Mouse (Mus musculus) limb, embryonic 13.5 days (tissue): ENCODE data around the gene Heatr9. TPM values are rescaled to one million over a fixed set of nuclear protein-coding genes. Genes with fewer than 3 reads are reported as not detected.

Experiments
- ATAC-seq: fragments of 200-750 bp; cut with Nextera tagmentation; 2 replicates; pipeline ENCODE4 v1.8.0; 2017; ENCODE audit warnings: low read depth, moderate number of reproducible peaks, moderate TSS enrichment; ENCODE audit not compliant: low FRiP score
- H3K27ac ChIP-seq: fragments of 300-500 bp; sonication (generic); 2 replicates; pipeline ENCODE4 v1.5.1; 2015; ENCODE audit warnings: inconsistent platforms, mild to moderate bottlenecking, moderate library complexity
- H3K27me3 ChIP-seq: fragments of 300-500 bp; sonication (generic); 2 replicates; pipeline ENCODE4 v1.6.1; 2015; ENCODE audit warnings: mild to moderate bottlenecking, inconsistent platforms
- H3K36me3 ChIP-seq: fragments of 300-500 bp; sonication (generic); 2 replicates; pipeline ENCODE4 v1.6.1; 2015; ENCODE audit warnings: inconsistent platforms, mild to moderate bottlenecking, moderate library complexity
- H3K4me1 ChIP-seq: fragments of 300-500 bp; sonication (generic); 2 replicates; pipeline ENCODE4 v1.6.1; 2015; ENCODE audit warnings: inconsistent platforms
- H3K4me2 ChIP-seq: fragments of 300-500 bp; sonication (generic); replicated peaks from 2 replicates; pipeline ENCODE4 v1.6.1; 2015; ENCODE audit warnings: inconsistent platforms, mild to moderate bottlenecking, moderate library complexity
- H3K4me3 ChIP-seq: fragments of 300-500 bp; sonication (generic); 2 replicates; pipeline ENCODE4 v1.5.1; 2015; ENCODE audit warnings: moderate library complexity, mild to moderate bottlenecking, inconsistent platforms
- H3K9ac ChIP-seq: fragments of 300-500 bp; sonication (generic); 2 replicates; pipeline ENCODE4 v1.6.1; 2015; ENCODE audit warnings: mild to moderate bottlenecking, inconsistent platforms
- H3K9me3 ChIP-seq: fragments of 300-500 bp; sonication (generic); 2 replicates; pipeline ENCODE4 v1.6.1; 2016; ENCODE audit warnings: inconsistent platforms
- WGBS: fragments of 180-500 bp; shearing (Covaris S2); methylation state at CpG from one replicate; pipeline ENCODE4 v1.1.7; 2015; 5-methylcytosine and 5-hydroxymethylcytosine counted together
- polyA plus RNA-seq: library from polyadenylated mRNA; unstranded; fragments of >200 nt; fragmentation: Nextera tagmentation; extraction: Ambion mirVana; gene quantifications from 2 replicates; pipeline ENCODE4 v1.2.1, GENCODE M21; 2015

Heatr9 gene
- polyA plus RNA-seq, 1 experiment from 2014 or later: not detected

GRCm38 (mm10) chr11:83518371-83518770 is 3.6 kb downstream of the Heatr9 start:
- no peaks in the 10 kb centered on the region for H3K27me3 ChIP-seq
- no peak for ATAC-seq
- H3K27ac ChIP-seq: no peak overlapping the region
- H3K36me3 ChIP-seq: peaks cover 12% of the 10 kb centered on the region
- no peaks in the 10 kb centered on the region for H3K4me1 ChIP-seq
- no peak overlapping the region for H3K4me2 ChIP-seq
- H3K9ac ChIP-seq: no peak overlapping the region
- WGBS: 64% methylated on average over 5 of the region's 6 CpGs
- H3K4me3 ChIP-seq: no peak overlapping the region
- H3K9me3 ChIP-seq: no peaks in the 10 kb centered on the region

GRCm38 (mm10) chr11:83517153-83517552 is 4.8 kb downstream of the Heatr9 start:
- no peak for ATAC-seq
- H3K27me3 ChIP-seq: no peaks in the 10 kb centered on the region

GRCm38 (mm10) chr11:83509521-83509920 is 12.5 kb downstream of the Heatr9 start:
- no peaks in the 10 kb centered on the region for H3K27me3 ChIP-seq
- no peaks in the 10 kb centered on the region for H3K9me3 ChIP-seq
- no peak for ATAC-seq
- H3K27ac ChIP-seq: no peak overlapping the region
- H3K4me1 ChIP-seq: no peaks in the 10 kb centered on the region
- H3K36me3 ChIP-seq: peaks cover 36% of the 10 kb centered on the region
- no peak overlapping the region for H3K4me3 ChIP-seq
- no peak overlapping the region for H3K9ac ChIP-seq
- no peak overlapping the region for H3K4me2 ChIP-seq

More at GRCm38 (mm10) chr11:83517153-83517552, 4.8 kb downstream of the Heatr9 start:
- H3K27ac ChIP-seq: no peak overlapping the region
- no peak overlapping the region for H3K9ac ChIP-seq
- no peak overlapping the region for H3K4me2 ChIP-seq
- no peaks in the 10 kb centered on the region for H3K9me3 ChIP-seq
- peaks cover 11% of the 10 kb centered on the region for H3K36me3 ChIP-seq
- no peaks in the 10 kb centered on the region for H3K4me1 ChIP-seq
- no peak overlapping the region for H3K4me3 ChIP-seq

GRCm38 (mm10) chr11:83504308-83504707 is 17.7 kb downstream of the Heatr9 start:
- Histone ChIP-seq H3K9me3 (no peaks in the 10 kb centered on the region), H3K36me3 (peaks cover 65% of the 10 kb centered on the region), H3K27ac (no peak overlapping the region), H3K4me3 (no peak overlapping the region), H3K4me1 (no peaks in the 10 kb centered on the region), H3K27me3 (no peaks in the 10 kb centered on the region), H3K4me2 (no peak overlapping the region), H3K9ac (no peak overlapping the region)
- no peak for ATAC-seq
- 90% methylated on average over 5 of the region's 5 CpGs for WGBS

- Histone ChIP-seq H3K27ac (no peak overlapping the region), H3K4me3 (no peak overlapping the region), H3K36me3 (peaks cover 32% of the 10 kb centered on the region), H3K27me3 (no peaks in the 10 kb centered on the region), H3K9ac (no peak overlapping the region), H3K4me2 (no peak overlapping the region), H3K9me3 (no peaks in the 10 kb centered on the region), H3K4me1 (no peaks in the 10 kb centered on the region)
- WGBS: 93% methylated on average over 2 of the region's 2 CpGs
- ATAC-seq: no peak
Measured at GRCm38 (mm10) chr11:83495571-83495970, 26.4 kb downstream of the Heatr9 start.

GRCm38 (mm10) chr11:83491488-83491887 is 30.5 kb downstream of the Heatr9 start:
- Histone ChIP-seq H3K9ac (no peak overlapping the region), H3K27ac (no peak overlapping the region), H3K4me3 (no peak overlapping the region), H3K9me3 (no peaks in the 10 kb centered on the region), H3K36me3 (peaks cover 40% of the 10 kb centered on the region), H3K4me1 (no peaks in the 10 kb centered on the region), H3K27me3 (no peaks in the 10 kb centered on the region), H3K4me2 (no peak overlapping the region)
- 88% methylated on average over 4 of the region's 4 CpGs for WGBS
- ATAC-seq: no peak

GRCm38 (mm10) chr11:83473235-83474016 is 48.5 kb downstream of the Heatr9 start:
- ATAC-seq: peak; percentile 85
- WGBS: under 1% methylated on average over 36 of the region's 52 CpGs
- Histone ChIP-seq H3K9me3 (no peaks in the 10 kb centered on the region), H3K27ac (peak overlapping the region; percentile 98), H3K4me1 (peaks cover 19% of the 10 kb centered on the region), H3K4me2 (peak overlapping the region; percentile 82), H3K36me3 (peaks cover 14% of the 10 kb centered on the region), H3K9ac (peak overlapping the region; percentile 92), H3K27me3 (no peaks in the 10 kb centered on the region), H3K4me3 (peak overlapping the region; percentile 85)

GRCm38 (mm10) chr11:83472324-83473234 is 49.4 kb downstream of the Heatr9 start, which contains the start of gene Taf15:
Taf15 (plus strand) TSS chr11:83473086.
- peak within 1 kb of the TSS; percentile 82 for H3K4me2 ChIP-seq
- peak; percentile 99 for ATAC-seq
- H3K36me3 ChIP-seq: peaks cover 10% of the 10 kb centered on the region
- peak within 1 kb of the TSS; percentile 92 for H3K9ac ChIP-seq
- no peaks in the 10 kb centered on the region for H3K9me3 ChIP-seq
- H3K27ac ChIP-seq: peak within 1 kb of the TSS; percentile 98
- H3K27me3 ChIP-seq: no peaks in the 10 kb centered on the region
- WGBS: under 1% methylated on average over 66 of the region's 66 CpGs
- H3K4me1 ChIP-seq: peaks cover 22% of the 10 kb centered on the region
- peak within 1 kb of the TSS; percentile 85 for H3K4me3 ChIP-seq

- H3K9me3 ChIP-seq: no peaks in the 10 kb centered on the region
- H3K9ac ChIP-seq: peak overlapping the region; percentile 60; the same call in 1 of the 2 replicates
- H3K27me3 ChIP-seq: no peaks in the 10 kb centered on the region; the same call in 1 of the 2 replicates
- no peak for ATAC-seq
- peak overlapping the region; percentile 85 for H3K4me3 ChIP-seq
- WGBS: 70% methylated on average over 2 of the region's 2 CpGs
- peak overlapping the region; percentile 68 for H3K4me2 ChIP-seq
- H3K4me1 ChIP-seq: peaks cover 30% of the 10 kb centered on the region
- H3K27ac ChIP-seq: 0 out of 2 replicates have a peak overlapping the region, but pooled peaks have one; percentile 98
- H3K36me3 ChIP-seq: peaks cover 6% of the 10 kb centered on the region
Measured at GRCm38 (mm10) chr11:83471766-83472165, 50.2 kb downstream of the Heatr9 start.

- H3K27me3 ChIP-seq: peaks cover 13% of the 10 kb centered on the region
- H3K4me3 ChIP-seq: no peak overlapping the region
- H3K4me2 ChIP-seq: no peak overlapping the region
- no peaks in the 10 kb centered on the region for H3K36me3 ChIP-seq
- no peak for ATAC-seq
- no peak overlapping the region for H3K9ac ChIP-seq
- WGBS: 89% methylated on average over 3 of the region's 3 CpGs
- H3K27ac ChIP-seq: no peak overlapping the region
- peaks cover 29% of the 10 kb centered on the region for H3K4me1 ChIP-seq
- no peaks in the 10 kb centered on the region for H3K9me3 ChIP-seq
Measured at GRCm38 (mm10) chr11:83468765-83469164, 53.2 kb downstream of the Heatr9 start.

- Histone ChIP-seq H3K36me3 (no peaks in the 10 kb centered on the region), H3K4me1 (peaks cover 41% of the 10 kb centered on the region), H3K27ac (no peak overlapping the region; the same call in 1 of the 2 replicates), H3K27me3 (peaks cover 29% of the 10 kb centered on the region), H3K9me3 (no peaks in the 10 kb centered on the region), H3K9ac (0 out of 2 replicates have a peak overlapping the region, but pooled peaks have one; percentile 19), H3K4me3 (no peak overlapping the region), H3K4me2 (no peak overlapping the region)
- ATAC-seq: no peak
- 31% methylated on average over 11 of the region's 11 CpGs for WGBS
Measured at GRCm38 (mm10) chr11:83467120-83467652, 54.8 kb downstream of the Heatr9 start.

GRCm38 (mm10) chr11:83465976-83466375 is 56.0 kb downstream of the Heatr9 start:
- no peak overlapping the region for H3K9ac ChIP-seq
- no peaks in the 10 kb centered on the region for H3K9me3 ChIP-seq
- peaks cover 37% of the 10 kb centered on the region for H3K27me3 ChIP-seq
- H3K36me3 ChIP-seq: no peaks in the 10 kb centered on the region
- H3K4me3 ChIP-seq: no peak overlapping the region
- no peak overlapping the region for H3K4me2 ChIP-seq
- H3K4me1 ChIP-seq: peaks cover 37% of the 10 kb centered on the region
- H3K27ac ChIP-seq: no peak overlapping the region
- no peak for ATAC-seq
- WGBS: 21% methylated on average over 2 of the region's 2 CpGs
